ENCODE assay signal across 8 mouse cellular contexts in genomic region chr6:86525646-86526031, GRCm38 (mm10). TPM values are rescaled to one million over a fixed set of nuclear protein-coding genes. Genes with fewer than 3 reads are reported as not detected.
DNase-seq lines count a peak whose midpoint lies in the region; ATAC-seq lines count a peak whose summit lies in the region.

No protein-coding gene starts in this region.

- peaks cover 27% of the 10 kb centered on the region for H3K4me1 ChIP-seq in forebrain, embryonic 12.5 days
- H3K4me1 ChIP-seq in liver, embryonic 15.5 days (replicated peaks), result peaks cover 34% of the 10 kb centered on the region

- 0% methylated on average over 30 of the region's 36 CpGs for WGBS in forebrain, embryonic 12.5 days
- WGBS in liver, embryonic 15.5 days (ENCODE audit: insufficient replicate concordance), result 0% methylated on average over 31 of the region's 36 CpGs

- peak; percentile 39 for ATAC-seq in forebrain, embryonic 12.5 days (ENCODE audit: low FRiP score)
- ATAC-seq in liver, embryonic 15.5 days (ENCODE audit: insufficient read depth), result peak; percentile 42

- H3K27me3 ChIP-seq in forebrain, embryonic 12.5 days, result no peaks in the 10 kb centered on the region
- H3K27me3 ChIP-seq in liver, embryonic 15.5 days, result no peaks in the 10 kb centered on the region

- H3K9ac ChIP-seq in forebrain, embryonic 12.5 days, result peak overlapping the region; percentile 99
- H3K9ac ChIP-seq in liver, embryonic 15.5 days, result peak overlapping the region; percentile 95

- H3K4me2 ChIP-seq in forebrain, embryonic 12.5 days, result peak overlapping the region; percentile 92
- H3K4me2 ChIP-seq in liver, embryonic 15.5 days, result peak overlapping the region; percentile 93

- DNase-seq in right cerebral cortex, adult 18-20 months, result peak; percentile 81
- DNase-seq in right cerebral cortex, postnatal 4 days, result no peak
- DNase-seq in ZHBTc4 (ENCODE audit: low read depth, low spot score), result peak; percentile 76
- peak; percentile 69 to 71 for DNase-seq in kidney, adult 8-10 months
- DNase-seq in ovary, postnatal 10 days (ENCODE audit: low spot score), result peak; percentile 60
- no peak for DNase-seq in spleen, postnatal 10 days (ENCODE audit: low spot score in 2 of 2)

- H3K36me3 ChIP-seq in forebrain, embryonic 12.5 days (replicated peaks), result peaks cover 31% of the 10 kb centered on the region
- peaks cover 42% of the 10 kb centered on the region for H3K36me3 ChIP-seq in liver, embryonic 15.5 days (replicated peaks)

- no peaks in the 10 kb centered on the region for H3K9me3 ChIP-seq in forebrain, embryonic 12.5 days
- H3K9me3 ChIP-seq in liver, embryonic 15.5 days (replicated peaks), result no peaks in the 10 kb centered on the region

- H3K27ac ChIP-seq in forebrain, embryonic 12.5 days, result peak overlapping the region; percentile 100
- peak overlapping the region; percentile 99 for H3K27ac ChIP-seq in liver, embryonic 15.5 days (replicated peaks)

- peak overlapping the region; percentile 97 for H3K4me3 ChIP-seq in forebrain, embryonic 12.5 days (replicated peaks)
- peak overlapping the region; percentile 93 for H3K4me3 ChIP-seq in liver, embryonic 15.5 days (replicated peaks)

RNA-seq across cellular contexts. Expression of gene Pcbp1, which starts 0.5 kb away (rescaled TPM):
- polyA plus RNA-seq in forebrain, embryonic 12.5 days (2016; fragmentation: Nextera tagmentation; extraction: Ambion mirVana), result 497 and 562 TPM in 2 replicates
- 253 and 255 TPM in 2 replicates for polyA plus RNA-seq in liver, embryonic 15.5 days (2015; fragmentation: Nextera tagmentation; extraction: Ambion mirVana)

Comparison
In these comparisons a context has a peak if more than half of its experiments do, and no peak if none do; other contexts are left out.
1. DNase-seq: peak in right cerebral cortex, adult 18-20 months (single experiment), ZHBTc4 (single experiment), kidney, adult 8-10 months (2 of 2) and ovary, postnatal 10 days (single experiment); none in right cerebral cortex, postnatal 4 days (single experiment) and spleen, postnatal 10 days (0 of 2).